Mouse (Mus musculus) forebrain, postnatal 0 days (tissue): ENCODE results near the gene Plcb2. TPM values are rescaled to one million over a fixed set of nuclear protein-coding genes. Genes with fewer than 3 reads are reported as not detected.
A peak's percentile ranks its signal among the peaks of the same experiment; 100 is the strongest.

Source experiments
- ATAC-seq: fragments of 200-750 bp; cut with Nextera tagmentation; 2 replicates; pipeline ENCODE4 v1.8.0; 2017; ENCODE audit warnings: mild to moderate bottlenecking, moderate library complexity
- DNase-seq: peaks from one replicate; pipeline ENCODE4 v3.0.0-alpha.2; 2015
- H3K27ac ChIP-seq: fragments of 300-500 bp; sonication (generic); 2 replicates; pipeline ENCODE4 v1.5.1; 2014; ENCODE audit warnings: low read depth, mild to moderate bottlenecking, antibody characterized with exemption, low read length, moderate library complexity, mixed read lengths
- H3K27me3 ChIP-seq: fragments of 300-500 bp; sonication (generic); 2 replicates; pipeline ENCODE4 v1.6.1; 2014; ENCODE audit warnings: mild to moderate bottlenecking, low read length, mixed read lengths; ENCODE audit not compliant: insufficient read depth
- H3K36me3 ChIP-seq: fragments of 300-500 bp; sonication (generic); 2 replicates; pipeline ENCODE4 v1.6.1; 2014; ENCODE audit warnings: mild to moderate bottlenecking, moderate library complexity; ENCODE audit not compliant: insufficient read depth
- H3K4me1 ChIP-seq: fragments of 300-500 bp; sonication (generic); 2 replicates; pipeline ENCODE4 v1.6.1; 2014; ENCODE audit warnings: antibody characterized with exemption; ENCODE audit not compliant: insufficient read depth
- H3K4me2 ChIP-seq: fragments of 300-500 bp; sonication (generic); 2 replicates; pipeline ENCODE4 v1.6.1; 2014; ENCODE audit warnings: low read depth, mild to moderate bottlenecking, moderate library complexity
- H3K4me3 ChIP-seq: fragments of 300-500 bp; sonication (generic); 2 replicates; pipeline ENCODE4 v1.5.1; 2014; ENCODE audit warnings: low read depth, low read length, mixed read lengths
- H3K9ac ChIP-seq: fragments of 300-500 bp; sonication (generic); 2 replicates; pipeline ENCODE4 v1.6.1; 2014; ENCODE audit warnings: mild to moderate bottlenecking
- H3K9me3 ChIP-seq: fragments of 300-500 bp; sonication (generic); 2 replicates; pipeline ENCODE4 v1.6.1; 2016; ENCODE audit warnings: low read length
- CTCF ChIP-seq: sonication (generic); IDR thresholded peaks from 2 replicates; pipeline ENCODE4 v1.5.1; 2016; ENCODE audit warnings: antibody characterized with exemption, control low read depth, low read depth
- WGBS: fragments of 180-500 bp; shearing (Covaris S2); extraction: QIAGEN DNeasy Blood & Tissue Kit; methylation state at CpG from one replicate; pipeline ENCODE4 v1.1.7; 2014; 5-methylcytosine and 5-hydroxymethylcytosine counted together
- polyA plus RNA-seq: library from polyadenylated mRNA; unstranded; fragments of >200 nt; fragmentation: Nextera tagmentation; extraction: Ambion mirVana; gene quantifications from 2 replicates; pipeline ENCODE4 v1.2.1, GENCODE M21; 2015
- total RNA-seq: library from RNA; depleted of rRNA; stranded (reverse); fragments of >200 nt; gene quantifications from 2 replicates; pipeline ENCODE4 v1.2.3, GENCODE M21; 2014; rRNA removed

Plcb2 gene
- total and polyA plus RNA-seq, 2 experiments from 2014 or later = 0.52 to 1.1 TPM

DNA sequence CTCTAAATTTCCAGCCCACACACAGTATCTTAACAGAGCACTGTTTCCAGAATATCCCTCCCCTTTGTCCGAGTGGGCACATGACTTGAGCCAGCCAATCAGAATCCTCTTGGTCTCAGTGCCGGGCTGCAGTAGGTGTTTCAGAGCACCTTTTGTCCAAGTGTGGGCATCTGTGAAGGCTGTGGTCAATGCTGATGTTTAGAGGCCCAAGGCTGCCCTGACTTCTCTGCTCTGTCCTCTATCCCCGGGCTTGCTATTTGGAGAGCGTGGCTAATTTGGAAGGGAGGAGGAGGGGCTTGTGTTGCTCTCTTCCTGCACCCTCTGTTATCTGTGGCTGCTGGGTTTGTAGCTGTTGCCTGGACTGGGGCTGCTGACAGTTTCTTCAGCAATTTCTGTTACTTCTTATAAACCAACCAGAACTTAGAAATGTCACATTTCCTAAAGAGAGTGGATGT, 68.2 kb downstream of the Plcb2 start:
- 2% methylated on average over 4 of the region's 4 CpGs for WGBS
- no peak for TF ChIP-seq CTCF

GRCm38 (mm10) chr2:118659493-118659892, 68.7 kb downstream of the Plcb2 start:
- no peak overlapping the region for H3K27ac ChIP-seq
- ATAC-seq (no peak), DNase-seq (no peak)
- H3K4me2 ChIP-seq = peak overlapping the region; percentile 61
- H3K27me3 ChIP-seq = no peaks in the 10 kb centered on the region
- H3K9me3 ChIP-seq = no peaks in the 10 kb centered on the region
- 87% methylated on average over 12 of the region's 12 CpGs for WGBS
- no peak overlapping the region; the same call in 1 of the 2 replicates for H3K9ac ChIP-seq
- peak overlapping the region; percentile 38; the same call in 1 of the 2 replicates for H3K4me3 ChIP-seq
- H3K4me1 ChIP-seq = peaks cover 18% of the 10 kb centered on the region
- no peaks in the 10 kb centered on the region for H3K36me3 ChIP-seq
- TF ChIP-seq CTCF = no peak

More for the DNA sequence above, 68.2 kb downstream of the Plcb2 start:
- Histone ChIP-seq H3K9me3 (no peaks in the 10 kb centered on the region), H3K4me1 (peaks cover 20% of the 10 kb centered on the region), H3K4me3 (peak overlapping the region; percentile 38), H3K27me3 (no peaks in the 10 kb centered on the region), H3K4me2 (peak overlapping the region; percentile 61), H3K36me3 (no peaks in the 10 kb centered on the region), H3K27ac (peak overlapping the region; percentile 45; the same call in 1 of the 2 replicates), H3K9ac (peak overlapping the region; percentile 48)
- DNase-seq (peak; percentile 75), ATAC-seq (peak; percentile 59)

GRCm38 (mm10) chr2:118659077-118659476, 69.2 kb downstream of the Plcb2 start:
- no peak overlapping the region for H3K4me3 ChIP-seq
- H3K36me3 ChIP-seq = no peaks in the 10 kb centered on the region
- ATAC-seq (no peak), DNase-seq (peak; percentile 48)
- no peaks in the 10 kb centered on the region for H3K9me3 ChIP-seq
- WGBS = 69% methylated on average over 1 of the region's 1 CpGs
- H3K27me3 ChIP-seq = no peaks in the 10 kb centered on the region
- peaks cover 15% of the 10 kb centered on the region for H3K4me1 ChIP-seq
- no peak overlapping the region for H3K9ac ChIP-seq
- no peak overlapping the region for H3K27ac ChIP-seq
- no peak overlapping the region for H3K4me2 ChIP-seq
- TF ChIP-seq CTCF = no peak

DNA sequence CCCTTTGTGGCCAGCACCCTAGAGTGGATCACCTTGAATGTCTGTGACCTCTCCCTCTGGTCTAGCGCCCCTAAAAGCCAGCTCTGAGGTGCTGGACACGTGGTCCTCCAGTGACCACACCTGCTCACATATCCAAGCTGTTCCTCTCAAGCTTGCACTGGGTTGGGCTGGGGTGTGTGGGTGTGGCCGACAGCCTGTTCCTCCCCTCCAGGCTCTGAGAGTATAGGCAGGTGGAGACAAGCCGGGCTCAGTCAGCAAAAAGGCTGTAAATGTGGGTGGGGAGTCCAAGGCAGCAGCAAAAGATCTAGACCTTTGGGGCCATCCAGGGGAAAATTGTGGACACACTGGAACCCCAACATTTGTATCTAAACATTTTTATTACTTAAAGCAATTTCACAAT, 69.8 kb downstream of the Plcb2 start:
- H3K4me3 ChIP-seq = no peak overlapping the region
- no peak for TF ChIP-seq CTCF
- no peak overlapping the region for H3K27ac ChIP-seq
- H3K36me3 ChIP-seq = no peaks in the 10 kb centered on the region
- H3K4me1 ChIP-seq = peaks cover 14% of the 10 kb centered on the region
- WGBS = 55% methylated on average over 4 of the region's 4 CpGs
- no peak for DNase-seq
- H3K9me3 ChIP-seq = no peaks in the 10 kb centered on the region
- ATAC-seq = no peak
- no peak overlapping the region for H3K4me2 ChIP-seq
- no peak overlapping the region for H3K9ac ChIP-seq
- no peaks in the 10 kb centered on the region for H3K27me3 ChIP-seq

Other genes with a start within 250 kb of the Plcb2 start
- gene Srp14, start 248.7 kb downstream of the Plcb2 start, total RNA-seq = 180 and 252 TPM in 2 replicates
- gene Srp14, start 248.7 kb downstream of the Plcb2 start, polyA plus RNA-seq = 357 and 411 TPM in 2 replicates
- gene Bmf, start 178.8 kb downstream of the Plcb2 start, total RNA-seq = 5.3 and 6.6 TPM in 2 replicates
- 1.2 and 1.3 TPM in 2 replicates for gene Bmf, start 178.8 kb downstream of the Plcb2 start, polyA plus RNA-seq
- gene Bub1b, start 130.2 kb downstream of the Plcb2 start, total RNA-seq = 10.1 and 11.9 TPM in 2 replicates
- gene Bub1b, start 130.2 kb downstream of the Plcb2 start, polyA plus RNA-seq = 6.5 and 7.2 TPM in 2 replicates
- 71.4 and 84.4 TPM in 2 replicates for gene Pak6, start 65.1 kb downstream of the Plcb2 start, total RNA-seq
- 39.6 and 61.9 TPM in 2 replicates for gene Pak6, start 65.1 kb downstream of the Plcb2 start, polyA plus RNA-seq
- 1.1 and 2.0 TPM in 2 replicates for gene Ankrd63, start 24.5 kb downstream of the Plcb2 start, total RNA-seq
- 0.62 and 0.64 TPM in 2 replicates for gene Ankrd63, start 24.5 kb downstream of the Plcb2 start, polyA plus RNA-seq
- 13.8 and 14.2 TPM in 2 replicates for gene Inafm2, start 17.3 kb upstream of the Plcb2 start, total RNA-seq
- 15.7 and 17.2 TPM in 2 replicates for gene Inafm2, start 17.3 kb upstream of the Plcb2 start, polyA plus RNA-seq
- 1.8 and 2.4 TPM in 2 replicates for gene Ccdc9b, start 34.2 kb upstream of the Plcb2 start, total RNA-seq
- gene Ccdc9b, start 34.2 kb upstream of the Plcb2 start, polyA plus RNA-seq = 0.33 and 0.53 TPM in 2 replicates
- gene Phgr1, start 44.3 kb upstream of the Plcb2 start, total RNA-seq = not detected in 2 replicates
- gene Phgr1, start 44.3 kb upstream of the Plcb2 start, polyA plus RNA-seq = not detected in 2 replicates
- gene Disp2, start 51.3 kb upstream of the Plcb2 start, total RNA-seq = 48.4 and 91.3 TPM in 2 replicates
- 25.4 and 40.4 TPM in 2 replicates for gene Disp2, start 51.3 kb upstream of the Plcb2 start, polyA plus RNA-seq
- 7.1 and 7.5 TPM in 2 replicates for gene Knstrn, start 85.6 kb upstream of the Plcb2 start, total RNA-seq
- 11.9 and 13.1 TPM in 2 replicates for gene Knstrn, start 85.6 kb upstream of the Plcb2 start, polyA plus RNA-seq
- gene Ivd, start 133.5 kb upstream of the Plcb2 start, total RNA-seq = 49.0 and 50.5 TPM in 2 replicates
- gene Ivd, start 133.5 kb upstream of the Plcb2 start, polyA plus RNA-seq = 42.9 and 45.8 TPM in 2 replicates
- 18.0 and 19.9 TPM in 2 replicates for gene Bahd1, start 171.9 kb upstream of the Plcb2 start, total RNA-seq
- gene Bahd1, start 171.9 kb upstream of the Plcb2 start, polyA plus RNA-seq = 4.6 and 5.1 TPM in 2 replicates
- gene Chst14, start 198.1 kb upstream of the Plcb2 start, total RNA-seq = 2.9 and 4.0 TPM in 2 replicates
- 3.6 and 3.9 TPM in 2 replicates for gene Chst14, start 198.1 kb upstream of the Plcb2 start, polyA plus RNA-seq